Mouse (Mus musculus): ENCODE data around the gene Rab11fip5. TPM values are rescaled to one million over a fixed set of nuclear protein-coding genes. Genes with fewer than 3 reads are reported as not detected.

Rab11fip5 gene
- polyA plus RNA-seq, 1 experiment from 2014 or later: 14.1 TPM

DNA sequence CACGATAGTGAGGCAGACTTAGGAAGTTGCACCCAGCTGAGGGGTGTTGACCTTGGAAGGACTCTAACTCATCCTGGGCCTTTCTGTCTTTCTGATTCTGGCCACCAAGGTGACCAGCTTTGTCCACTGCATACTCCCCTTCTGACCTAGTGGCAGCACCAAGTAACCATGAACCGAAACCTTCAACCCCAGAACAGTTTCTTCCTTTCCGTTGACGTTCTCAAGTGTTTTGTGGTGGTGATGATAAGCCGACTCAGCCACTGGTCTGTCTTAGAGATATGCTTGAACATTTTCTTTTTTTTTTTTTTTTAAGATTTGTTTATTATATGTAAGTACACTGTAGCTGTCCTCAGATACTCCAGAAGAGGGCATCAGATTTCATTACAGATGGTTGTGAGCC, 14.2 kb upstream of the Rab11fip5 start:
- H3K4me3 ChIP-seq: no peak overlapping the region
- no peak overlapping the region for H3K4me2 ChIP-seq
- H3K4me1 ChIP-seq: no peaks in the 10 kb centered on the region
- H3K9me3 ChIP-seq: no peaks in the 10 kb centered on the region
- ATAC-seq (ENCODE audit: borderline replicate concordance, extremely low read depth, low FRiP score, low TSS enrichment): no peak
- no peaks in the 10 kb centered on the region; the same call in none of the 2 replicates for H3K27me3 ChIP-seq
- H3K36me3 ChIP-seq: no peaks in the 10 kb centered on the region
- H3K27ac ChIP-seq: no peak overlapping the region
- H3K9ac ChIP-seq: no peak overlapping the region
- WGBS: 58% methylated on average over 5 of the region's 5 CpGs

GRCm38 (mm10) chr6:85382791-85383190, 8.4 kb upstream of the Rab11fip5 start:
- Histone ChIP-seq H3K9ac (no peak overlapping the region), H3K4me2 (no peak overlapping the region), H3K27ac (no peak overlapping the region), H3K27me3 (no peaks in the 10 kb centered on the region; the same call in none of the 2 replicates), H3K36me3 (no peaks in the 10 kb centered on the region), H3K4me1 (peaks cover 9% of the 10 kb centered on the region), H3K9me3 (no peaks in the 10 kb centered on the region), H3K4me3 (no peak overlapping the region)
- WGBS: 74% methylated on average over 2 of the region's 2 CpGs
- no peak for ATAC-seq (ENCODE audit: borderline replicate concordance, extremely low read depth, low FRiP score, low TSS enrichment)

DNA sequence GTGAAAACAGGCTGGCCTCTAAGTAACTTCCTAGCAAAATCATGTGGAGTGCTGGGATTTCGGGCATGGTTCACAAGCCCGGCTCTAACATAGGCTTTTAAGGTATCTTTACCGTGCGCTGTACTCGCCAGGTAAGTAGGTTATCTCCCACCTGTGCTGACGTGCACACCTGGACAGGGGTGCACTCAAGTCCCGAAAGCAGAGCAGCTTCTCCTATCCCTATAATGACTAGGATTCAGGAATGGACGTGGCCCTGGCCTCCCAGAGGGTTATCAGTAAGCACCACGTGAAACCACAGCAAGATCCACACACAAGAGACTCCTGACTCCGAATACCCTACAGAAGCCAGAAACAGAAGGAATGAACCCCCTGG, 7.2 kb upstream of the Rab11fip5 start:
- H3K9me3 ChIP-seq: no peaks in the 10 kb centered on the region
- ATAC-seq (ENCODE audit: borderline replicate concordance, extremely low read depth, low FRiP score, low TSS enrichment): no peak
- no peak overlapping the region for H3K4me3 ChIP-seq
- 73% methylated on average over 10 of the region's 10 CpGs for WGBS
- H3K27me3 ChIP-seq: no peaks in the 10 kb centered on the region; the same call in 1 of the 2 replicates
- H3K4me1 ChIP-seq: peaks cover 9% of the 10 kb centered on the region
- H3K4me2 ChIP-seq: no peak overlapping the region
- H3K9ac ChIP-seq: no peak overlapping the region
- H3K36me3 ChIP-seq: no peaks in the 10 kb centered on the region
- no peak overlapping the region for H3K27ac ChIP-seq

- Histone ChIP-seq H3K27me3 (no peaks in the 10 kb centered on the region; the same call in 1 of the 2 replicates), H3K4me1 (peaks cover 9% of the 10 kb centered on the region), H3K36me3 (no peaks in the 10 kb centered on the region), H3K4me2 (peak overlapping the region; percentile 41), H3K4me3 (no peak overlapping the region), H3K9ac (no peak overlapping the region), H3K9me3 (no peaks in the 10 kb centered on the region), H3K27ac (no peak overlapping the region)
- 28% methylated on average over 17 of the region's 17 CpGs for WGBS
- peak; percentile 43 for ATAC-seq (ENCODE audit: borderline replicate concordance, extremely low read depth, low FRiP score, low TSS enrichment)
Observed at GRCm38 (mm10) chr6:85380901-85381647, 6.6 kb upstream of the Rab11fip5 start.

DNA sequence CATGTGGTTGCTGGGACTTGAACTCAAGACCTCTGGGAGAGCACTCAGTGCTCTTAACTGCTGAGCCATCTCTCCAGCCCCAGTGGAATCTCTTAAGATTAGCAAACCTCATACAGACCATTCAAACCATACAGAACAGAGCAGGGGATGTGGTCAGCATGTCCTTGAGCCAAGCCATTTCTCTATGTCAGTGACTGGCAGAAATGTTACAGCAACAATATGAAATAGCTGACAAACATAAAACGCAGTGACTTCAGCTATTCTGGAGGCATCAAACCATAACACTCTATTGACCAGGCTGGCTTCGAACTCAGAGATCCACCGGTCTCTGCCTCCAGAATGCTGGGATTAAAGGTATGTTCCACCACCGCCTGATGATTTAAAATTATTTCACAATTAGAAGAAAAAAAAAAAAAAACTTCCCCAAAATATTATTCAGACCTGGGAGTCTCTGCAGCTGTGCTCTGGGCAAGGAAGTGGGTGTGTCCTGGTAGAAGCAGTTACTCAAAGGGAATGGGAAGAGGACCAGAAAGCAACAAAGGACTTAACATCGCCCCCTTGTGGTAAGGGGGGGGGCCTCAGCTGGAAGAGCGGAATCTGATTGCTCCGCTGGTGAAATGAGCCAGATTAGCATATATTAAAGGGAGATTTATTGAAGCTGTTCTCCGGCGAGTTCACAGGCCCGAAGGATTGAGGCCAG, 5.9 kb upstream of the Rab11fip5 start:
- Histone ChIP-seq H3K27ac (no peak overlapping the region), H3K9me3 (no peaks in the 10 kb centered on the region), H3K4me1 (peaks cover 9% of the 10 kb centered on the region), H3K9ac (no peak overlapping the region), H3K4me2 (peak overlapping the region; percentile 41), H3K27me3 (no peaks in the 10 kb centered on the region), H3K36me3 (no peaks in the 10 kb centered on the region), H3K4me3 (no peak overlapping the region)
- WGBS: 25% methylated on average over 10 of the region's 10 CpGs
- peak; percentile 81 for ATAC-seq (ENCODE audit: borderline replicate concordance, extremely low read depth, low FRiP score, low TSS enrichment)

DNA sequence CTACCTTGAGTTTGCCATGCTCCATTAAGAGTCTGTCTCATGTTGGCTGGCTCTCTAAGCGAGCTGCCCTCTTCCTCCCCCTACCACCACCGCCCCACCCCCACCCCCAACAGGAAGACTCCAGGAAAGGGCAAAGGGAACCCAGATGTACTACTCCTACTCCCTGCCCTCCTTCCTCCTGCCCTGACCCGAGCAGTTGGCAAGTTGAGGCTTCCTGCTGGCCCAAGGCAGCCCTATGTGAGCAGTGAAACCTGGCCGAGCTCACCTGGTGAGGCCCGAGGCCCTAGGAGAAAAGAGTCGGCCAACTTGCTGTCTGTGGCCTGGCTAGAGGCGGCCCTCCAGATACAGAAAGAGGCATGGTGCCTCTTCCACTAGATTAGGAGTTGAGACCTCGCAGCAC, 4.2 kb upstream of the Rab11fip5 start:
- H3K9ac ChIP-seq: no peak overlapping the region
- peaks cover 15% of the 10 kb centered on the region for H3K4me1 ChIP-seq
- 46% methylated on average over 8 of the region's 8 CpGs for WGBS
- H3K9me3 ChIP-seq: no peaks in the 10 kb centered on the region
- no peak overlapping the region for H3K4me2 ChIP-seq
- no peak overlapping the region for H3K4me3 ChIP-seq
- H3K27ac ChIP-seq: no peak overlapping the region
- H3K36me3 ChIP-seq: no peaks in the 10 kb centered on the region
- H3K27me3 ChIP-seq: no peaks in the 10 kb centered on the region
- ATAC-seq (ENCODE audit: borderline replicate concordance, extremely low read depth, low FRiP score, low TSS enrichment): no peak

DNA sequence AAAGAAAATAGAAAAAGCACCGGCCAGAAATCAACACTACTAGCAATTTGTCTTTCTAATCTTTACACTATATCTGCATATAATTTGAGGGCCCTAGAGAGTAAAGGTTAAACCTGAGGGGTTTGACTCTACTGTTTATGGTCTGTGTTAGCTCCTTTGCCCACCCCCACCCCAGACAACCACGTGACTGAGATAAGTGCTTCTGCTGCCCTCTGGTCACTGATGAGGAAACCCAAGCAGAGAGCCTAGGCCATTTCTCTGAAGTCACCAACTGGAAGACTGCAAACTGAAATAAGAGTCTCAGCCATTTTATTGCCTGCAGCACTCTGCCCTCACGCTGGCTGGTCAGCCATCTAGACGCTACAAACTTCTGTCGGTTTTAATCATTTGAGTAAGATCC, 3.4 kb upstream of the Rab11fip5 start:
- no peak for ATAC-seq (ENCODE audit: borderline replicate concordance, extremely low read depth, low FRiP score, low TSS enrichment)
- no peaks in the 10 kb centered on the region for H3K36me3 ChIP-seq
- 53% methylated on average over 5 of the region's 5 CpGs for WGBS
- H3K4me2 ChIP-seq: no peak overlapping the region
- H3K9me3 ChIP-seq: no peaks in the 10 kb centered on the region
- H3K9ac ChIP-seq: no peak overlapping the region
- no peaks in the 10 kb centered on the region for H3K27me3 ChIP-seq
- peaks cover 19% of the 10 kb centered on the region for H3K4me1 ChIP-seq
- no peak overlapping the region for H3K27ac ChIP-seq
- H3K4me3 ChIP-seq: no peak overlapping the region

- no peaks in the 10 kb centered on the region for H3K27me3 ChIP-seq
- H3K27ac ChIP-seq: no peak overlapping the region
- 62% methylated on average over 4 of the region's 4 CpGs for WGBS
- H3K4me3 ChIP-seq: no peak overlapping the region
- no peaks in the 10 kb centered on the region for H3K36me3 ChIP-seq
- peaks cover 25% of the 10 kb centered on the region for H3K4me1 ChIP-seq
- ATAC-seq (ENCODE audit: borderline replicate concordance, extremely low read depth, low FRiP score, low TSS enrichment): no peak
- no peak overlapping the region for H3K9ac ChIP-seq
- H3K4me2 ChIP-seq: no peak overlapping the region
- no peaks in the 10 kb centered on the region for H3K9me3 ChIP-seq
Observed at GRCm38 (mm10) chr6:85377066-85377734, 2.8 kb upstream of the Rab11fip5 start.

DNA sequence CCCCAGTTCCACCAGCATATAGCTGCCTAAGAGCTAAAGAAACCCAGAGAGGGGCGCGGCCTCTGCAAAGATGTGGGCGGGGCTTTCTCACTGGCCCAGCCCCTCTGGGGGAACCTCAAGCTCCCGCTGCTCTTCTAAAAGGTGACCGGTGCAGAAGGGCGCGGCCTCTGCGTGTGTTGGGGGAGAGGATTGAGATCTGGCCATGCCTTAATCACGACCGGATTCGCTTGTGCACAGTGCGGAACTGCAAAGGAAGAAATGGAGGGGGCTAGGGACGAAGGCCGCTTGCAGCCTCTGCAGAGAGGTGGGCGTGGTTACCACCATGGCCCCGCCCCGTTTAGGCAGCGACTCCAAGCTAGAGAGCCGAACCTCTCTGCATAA, 290 bp upstream of the Rab11fip5 start:
- peak; percentile 97; the same call in 1 of the 2 replicates for ATAC-seq (ENCODE audit: borderline replicate concordance, extremely low read depth, low FRiP score, low TSS enrichment)
- Histone ChIP-seq H3K27ac (peak overlapping the region; percentile 45; the same call in 1 of the 2 replicates), H3K27me3 (no peaks in the 10 kb centered on the region), H3K9me3 (no peaks in the 10 kb centered on the region), H3K36me3 (no peaks in the 10 kb centered on the region), H3K4me1 (peaks cover 31% of the 10 kb centered on the region), H3K9ac (peak overlapping the region; percentile 47), H3K4me2 (peak overlapping the region; percentile 92), H3K4me3 (peak overlapping the region; percentile 74)
- WGBS: 0% methylated on average over 19 of the region's 19 CpGs

- Histone ChIP-seq H3K4me2 (peak overlapping the region; percentile 92), H3K9me3 (no peaks in the 10 kb centered on the region), H3K27ac (no peak overlapping the region), H3K4me3 (peak overlapping the region; percentile 74), H3K27me3 (no peaks in the 10 kb centered on the region), H3K9ac (peak overlapping the region; percentile 73), H3K36me3 (no peaks in the 10 kb centered on the region), H3K4me1 (peaks cover 45% of the 10 kb centered on the region)
- WGBS: 78% methylated on average over 10 of the region's 10 CpGs
- ATAC-seq (ENCODE audit: borderline replicate concordance, extremely low read depth, low FRiP score, low TSS enrichment): no peak
Observed at GRCm38 (mm10) chr6:85373066-85373860, 1.2 kb downstream of the Rab11fip5 start.

DNA sequence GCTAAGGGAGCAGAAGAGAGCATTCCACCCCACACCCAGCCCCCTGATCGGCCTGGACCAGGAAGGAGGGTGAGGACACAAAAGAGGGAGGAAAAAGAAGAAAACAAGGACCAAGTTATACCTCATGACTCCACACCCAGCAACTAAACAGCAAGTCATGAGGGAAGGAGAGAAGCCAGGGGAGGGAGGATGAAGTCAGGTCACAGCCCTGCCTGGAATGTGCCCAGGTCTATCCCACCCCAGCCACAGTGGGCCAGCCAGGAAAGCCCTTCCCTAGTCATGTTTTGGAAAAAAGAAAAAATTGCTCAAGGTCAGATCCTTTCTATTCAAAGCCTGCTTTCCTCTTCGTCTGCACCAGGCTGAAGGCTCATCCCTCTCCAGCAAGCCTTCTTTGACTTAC, 1.9 kb downstream of the Rab11fip5 start:
- Histone ChIP-seq H3K36me3 (no peaks in the 10 kb centered on the region), H3K4me1 (peaks cover 53% of the 10 kb centered on the region), H3K27me3 (no peaks in the 10 kb centered on the region), H3K4me3 (0 out of 2 replicates have a peak overlapping the region, but pooled peaks have one; percentile 3), H3K9me3 (no peaks in the 10 kb centered on the region), H3K27ac (no peak overlapping the region), H3K9ac (no peak overlapping the region; the same call in 1 of the 2 replicates), H3K4me2 (peak overlapping the region; percentile 92)
- WGBS: 75% methylated on average over 2 of the region's 2 CpGs
- ATAC-seq (ENCODE audit: borderline replicate concordance, extremely low read depth, low FRiP score, low TSS enrichment): no peak
